Mouse (Mus musculus) adrenal gland, postnatal 4 days (tissue): ENCODE measurements at regions not wholly inside any gene's neighbourhood (a gene's known extent, or its start where the extent isn't known, plus 50 kb on each side); places are given as distances from the start of the nearest gene placed in this dataset.

Experiments
- DNase-seq, 2 experiments: peaks; one replicate each; pipeline ENCODE4 v3.0.0; 2021 to 2022; ENCODE audit warnings: low spot score in 2 of 2, mixed read lengths in 2 of 2

DNA sequence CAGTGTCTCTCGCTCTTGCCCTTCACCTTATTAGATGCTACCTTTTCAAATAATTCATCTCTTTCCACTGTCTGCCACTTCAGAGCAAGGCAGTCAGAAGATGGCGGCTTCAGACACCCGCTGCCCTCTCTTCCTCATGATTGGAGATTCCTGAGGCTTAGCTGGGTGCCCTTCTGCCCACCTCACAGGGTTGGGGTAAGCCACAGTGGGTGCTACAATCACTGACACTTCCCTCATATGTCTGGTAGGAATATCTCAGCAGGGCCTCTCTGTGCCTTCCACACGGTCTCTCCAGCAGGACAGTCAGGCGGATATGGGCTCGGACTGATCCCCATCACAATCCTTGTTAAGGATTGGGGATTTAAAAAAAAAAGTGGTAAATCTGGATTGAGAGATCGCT lies 53.2 kb upstream of the Rpl36-ps4 start:
- DNase-seq = no peak

DNA sequence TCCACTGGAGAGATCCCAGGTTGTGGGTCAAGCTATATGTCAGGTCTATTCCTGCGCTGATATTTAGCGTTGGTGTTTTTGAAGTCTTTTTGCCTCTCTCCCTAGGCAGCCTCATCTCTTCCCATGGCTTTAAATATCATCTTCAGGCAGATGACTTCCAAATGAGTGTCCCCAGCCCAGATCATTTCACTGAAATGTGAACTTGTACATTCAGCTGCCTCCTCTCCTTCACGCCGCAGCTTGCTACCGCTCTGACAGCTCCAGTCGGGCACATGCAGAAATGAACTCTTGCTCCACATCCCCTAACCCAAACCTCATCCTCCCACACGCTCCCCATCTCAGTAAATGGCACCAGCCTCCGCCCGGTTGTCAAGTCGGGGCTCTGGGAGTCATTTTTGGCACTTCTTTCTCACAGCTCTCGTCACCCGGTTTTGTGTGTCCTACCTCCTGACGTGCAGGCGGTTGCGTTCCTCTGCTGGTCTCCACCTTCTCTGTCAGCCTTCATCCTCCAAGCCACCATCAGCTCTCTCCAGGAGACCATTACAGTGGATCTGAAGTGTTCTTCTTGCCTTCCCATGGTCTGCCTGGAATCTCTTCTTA lies 54.0 kb upstream of the Rpl36-ps4 start:
- no peak for DNase-seq

DNA sequence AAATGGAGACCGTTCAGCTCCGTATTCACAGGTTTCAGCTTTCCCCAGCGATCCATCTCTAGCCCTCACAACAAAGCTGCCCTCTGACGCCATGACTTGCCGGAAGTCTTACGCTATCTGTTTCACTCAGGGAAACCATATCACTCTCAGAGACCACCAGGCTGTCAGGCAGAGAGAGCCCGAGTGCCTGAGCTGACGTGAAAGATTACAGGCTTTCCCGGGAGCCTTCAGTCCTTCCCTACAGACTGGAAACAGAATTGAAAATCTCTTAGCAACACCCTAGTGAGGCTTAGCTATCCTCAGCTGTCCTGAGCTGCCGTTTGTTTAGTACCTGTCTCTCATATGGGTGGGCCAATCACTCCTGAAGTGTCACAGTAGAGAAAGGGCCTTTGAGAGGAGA lies 54.6 kb upstream of the Rpl36-ps4 start:
- no peak for DNase-seq

DNA sequence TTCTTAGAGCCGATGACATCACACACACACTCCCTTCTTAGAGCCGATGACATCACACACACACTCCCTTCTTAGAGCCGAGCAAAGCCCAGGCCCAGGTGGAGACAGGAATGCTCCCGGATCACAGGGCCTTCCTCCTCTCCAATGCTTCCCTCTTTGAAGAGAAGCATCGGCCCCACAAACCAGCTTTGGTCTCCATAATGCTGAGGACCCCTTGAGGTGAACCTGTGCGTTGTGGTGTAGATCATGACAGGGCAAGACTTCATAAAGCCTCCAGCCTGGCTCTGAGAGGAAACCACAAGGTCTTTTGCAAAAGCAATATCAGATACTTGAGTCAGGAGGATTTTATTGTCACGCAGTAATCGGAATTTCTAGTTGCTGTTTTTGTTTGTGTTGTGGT lies 55.3 kb upstream of the Rpl36-ps4 start:
- DNase-seq = no peak

DNA sequence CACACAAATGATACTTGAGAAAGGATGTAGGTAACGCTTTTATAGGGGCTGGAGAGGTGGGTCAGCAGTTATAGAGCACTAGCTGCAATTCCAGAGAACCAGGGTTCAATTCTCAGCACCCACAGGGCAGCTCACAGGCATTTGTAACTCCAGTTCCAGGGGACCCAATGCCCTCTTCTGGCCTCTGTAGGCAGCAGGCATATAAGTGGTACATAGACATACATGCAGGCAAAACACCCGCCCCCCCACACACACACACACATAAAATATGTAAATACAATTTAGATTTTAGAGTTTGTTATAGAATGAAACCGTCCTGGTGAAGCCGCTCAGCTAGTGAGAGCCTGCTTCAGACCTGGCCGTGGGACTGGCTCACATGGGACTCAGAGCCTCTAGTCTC lies 55.9 kb upstream of the Rpl36-ps4 start:
- DNase-seq = no peak

DNA sequence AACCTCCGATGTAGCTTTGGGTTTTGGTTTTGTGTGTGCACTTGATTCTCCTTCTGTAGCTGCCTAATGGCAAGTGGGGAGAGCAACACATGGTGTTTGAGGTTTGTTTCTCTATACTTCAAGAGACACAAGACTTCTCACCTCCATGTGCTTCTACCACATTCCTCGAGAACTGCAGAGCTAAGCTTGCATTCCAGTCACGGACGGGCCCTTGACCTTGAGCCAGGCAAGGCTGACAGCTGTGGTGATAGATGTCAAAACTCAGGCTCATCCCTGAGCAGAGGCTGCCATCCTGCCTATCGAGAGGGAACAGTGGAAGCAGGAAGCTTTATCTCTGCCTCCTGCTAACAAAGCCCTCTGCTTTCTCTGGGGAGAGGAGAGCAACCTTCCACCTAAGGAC lies 59.2 kb upstream of the Rpl36-ps4 start:
- no peak for DNase-seq

DNA sequence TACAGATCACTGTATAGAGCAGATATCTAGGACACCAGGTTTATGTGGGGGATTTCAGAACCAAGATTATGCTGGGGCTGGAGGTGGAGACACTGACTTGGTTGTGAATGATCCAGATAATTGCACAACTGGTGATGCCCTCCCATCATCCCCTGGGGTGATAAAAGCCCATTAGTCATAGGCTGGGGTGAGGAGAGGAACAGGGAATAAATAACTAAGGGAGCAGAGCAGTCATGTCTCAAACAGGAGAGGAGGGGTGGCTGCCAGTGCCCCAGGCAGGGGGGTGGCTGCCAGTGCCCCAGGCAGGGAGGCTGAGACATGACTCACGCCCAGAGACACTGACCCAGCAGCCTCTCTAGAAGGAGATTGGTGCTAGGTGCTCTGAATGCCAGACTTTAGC lies 53.7 kb upstream of the Kcnk12 start:
- DNase-seq = peak in 1 of 2 experiments; percentile 10

DNA sequence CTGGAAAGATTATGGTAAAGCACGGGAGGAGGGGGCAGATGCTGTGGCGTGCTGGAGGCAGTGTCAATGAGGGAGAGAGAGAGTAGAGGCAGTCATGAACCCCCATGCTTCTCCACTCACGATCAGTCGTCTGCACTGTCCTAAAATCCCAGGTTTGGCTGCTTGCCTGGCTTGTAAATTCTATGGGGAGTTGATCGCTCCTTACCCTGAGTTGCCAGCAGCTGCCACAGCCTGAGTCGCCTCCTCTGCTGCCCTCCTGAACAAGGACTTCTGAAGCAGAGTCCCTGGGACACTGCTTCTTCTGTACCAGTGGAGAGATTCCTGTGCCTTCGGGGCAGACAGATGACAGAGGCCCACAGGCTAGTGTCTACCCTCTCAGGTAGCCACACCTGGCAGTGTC lies 52.1 kb upstream of the Kcnk12 start:
- DNase-seq = no peak

DNA sequence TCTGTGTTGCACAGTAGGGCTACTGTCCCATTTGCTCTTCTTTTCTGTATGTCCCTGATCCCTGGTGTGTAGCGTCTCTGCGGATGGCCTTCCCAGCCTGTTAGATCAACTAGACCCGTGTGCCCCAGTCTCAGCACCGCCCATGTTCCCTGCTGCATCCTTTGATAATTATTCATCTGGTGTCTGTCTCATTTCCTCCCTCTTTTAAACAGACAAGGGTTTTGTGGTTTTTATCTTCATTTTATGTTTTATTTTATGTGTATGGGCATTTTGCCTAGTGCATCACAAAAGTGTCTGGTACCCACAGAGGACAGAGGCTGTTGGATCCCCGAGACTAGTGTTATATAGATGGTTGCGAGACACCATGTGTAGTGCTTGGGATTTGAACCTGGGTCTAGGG lies 51.6 kb upstream of the Kcnk12 start:
- no peak for DNase-seq

DNA sequence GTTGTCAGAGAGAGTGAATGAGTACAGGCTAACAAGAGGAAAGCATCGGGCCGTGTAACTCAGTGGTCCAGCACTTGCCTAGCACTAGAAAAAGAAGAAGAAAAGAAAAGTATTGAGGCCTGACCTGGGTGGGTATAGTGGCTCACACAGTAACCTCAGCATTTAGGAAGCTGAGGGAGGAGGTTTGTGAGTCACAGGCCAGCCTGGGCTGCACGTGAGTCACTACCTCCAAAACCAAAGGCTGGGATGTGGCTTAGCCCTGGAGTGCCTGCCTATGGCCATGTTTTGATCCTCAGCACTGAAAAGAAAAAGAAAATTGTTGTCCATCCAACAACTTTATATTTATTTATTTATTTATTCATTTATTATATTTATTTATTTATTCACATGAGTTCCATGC lies 51.2 kb upstream of the Kcnk12 start:
- DNase-seq = no peak
